Mouse (Mus musculus): ENCODE measurements around the gene Glb1l. TPM values are rescaled to one million over a fixed set of nuclear protein-coding genes. Genes with fewer than 3 reads are reported as not detected.

The Glb1l gene
- 13.0 and 17.6 TPM in 2 replicates for polyA plus RNA-seq (2014; fragmentation: Nextera tagmentation; extraction: Ambion mirVana)

DNA sequence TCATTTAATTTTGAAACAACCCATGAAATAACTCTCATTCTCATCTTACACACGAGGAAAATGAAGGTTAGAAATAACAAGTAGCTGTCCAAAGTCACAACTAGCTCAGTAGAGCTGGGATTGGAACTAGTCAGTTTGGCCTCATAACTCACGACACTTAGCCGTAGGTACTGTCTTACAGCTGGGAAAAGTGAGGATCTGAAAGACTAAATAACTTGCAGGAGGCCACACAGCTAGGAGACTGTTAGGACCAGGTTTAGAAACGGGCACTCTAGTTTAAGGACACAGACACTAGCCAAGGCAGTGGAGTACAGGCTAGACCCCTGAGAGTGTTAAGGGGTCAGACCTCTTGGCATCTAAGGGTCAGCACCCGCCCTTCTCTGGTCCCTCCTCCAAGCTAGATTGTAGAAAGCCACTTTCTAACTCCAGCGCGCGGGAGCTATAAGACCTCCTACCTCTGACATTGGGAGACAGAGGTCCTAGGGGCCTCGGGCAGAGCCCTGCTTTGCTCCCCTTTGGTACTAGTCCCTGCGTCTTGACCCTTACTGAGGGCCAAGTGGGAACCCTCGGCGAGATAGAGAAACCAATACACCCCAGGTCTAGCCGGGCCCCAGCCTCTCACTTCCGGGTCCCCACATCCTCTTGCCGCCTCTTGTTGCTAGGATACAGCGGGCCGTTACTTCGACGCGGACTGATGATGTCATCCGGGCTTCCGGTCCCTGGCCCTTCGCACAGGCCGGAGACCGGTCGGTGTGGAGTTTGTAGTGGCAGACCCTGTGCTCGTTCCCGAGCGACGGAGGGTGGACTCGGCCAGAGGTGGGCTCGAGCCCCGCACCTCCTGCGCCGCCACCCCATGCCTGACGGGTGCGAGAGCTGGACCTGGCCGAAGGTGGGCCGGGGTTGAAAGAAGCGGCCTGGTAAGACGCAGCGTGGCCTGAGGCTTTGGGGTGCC, at the start of gene Glb1l, which contains the start of gene Stk16:
Gene Glb1l, minus strand, starts transcription at position 678 of the 952 bp plus-strand sequence.
Gene Stk16, plus strand, starts transcription at position 703 of the 952 bp plus-strand sequence.
- WGBS, result 6% methylated on average over 40 of the region's 42 CpGs
- Histone ChIP-seq H3K27me3 (replicated peaks; ENCODE audit: control insufficient read depth, insufficient read depth, low read length) (no peaks in the 10 kb centered on the region), H3K4me1 (ENCODE audit: control insufficient read depth, insufficient read depth, low read length) (peaks cover 23% of the 10 kb centered on the region), H3K4me2 (ENCODE audit: low read depth, low read length) (peak within 1 kb of the TSS; percentile 82), H3K27ac (replicated peaks; ENCODE audit: low read depth, low read length) (no peak within 1 kb of the TSS), H3K9me3 (ENCODE audit: control insufficient read depth, low read length) (no peaks in the 10 kb centered on the region), H3K9ac (ENCODE audit: low read depth, low read length) (peak within 1 kb of the TSS; percentile 94), H3K4me3 (ENCODE audit: low read depth, low read length) (peak within 1 kb of the TSS; percentile 80), H3K36me3 (ENCODE audit: control insufficient read depth, insufficient read depth, low read length) (peaks cover 33% of the 10 kb centered on the region)
- ATAC-seq (ENCODE audit: low read depth) (peak; percentile 95), DNase-seq (ENCODE audit: low spot score) (peak; percentile 97)

DNA sequence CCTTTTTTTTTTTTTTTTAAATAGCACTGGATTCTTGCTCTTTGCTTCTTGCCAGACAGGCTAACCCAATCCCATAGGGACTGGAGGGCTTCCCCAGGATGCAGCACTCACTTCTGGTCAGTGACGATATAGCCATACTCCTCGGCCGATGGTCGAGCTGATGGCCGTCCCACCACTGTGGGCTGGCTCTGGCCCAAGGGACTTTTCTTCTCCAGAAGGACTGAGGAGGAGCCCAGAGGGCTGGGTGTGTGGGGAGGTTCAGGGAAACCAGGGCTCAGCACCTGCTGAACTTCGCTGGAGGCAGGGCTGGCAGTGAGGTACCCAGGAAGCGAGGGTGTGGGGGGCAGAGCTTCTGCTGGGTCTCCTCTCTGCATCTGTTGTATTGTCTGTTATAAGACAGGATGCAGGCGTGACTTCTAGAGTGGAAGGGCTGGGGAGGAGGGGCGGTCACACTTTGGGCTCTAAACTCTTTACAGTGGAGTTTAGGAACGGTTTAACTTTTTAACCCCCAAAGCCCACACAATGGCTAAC, 45.0 kb upstream of the Glb1l start:
- Histone ChIP-seq H3K27me3 (replicated peaks; ENCODE audit: control insufficient read depth, insufficient read depth, low read length) (no peaks in the 10 kb centered on the region), H3K4me1 (ENCODE audit: control insufficient read depth, insufficient read depth, low read length) (peaks cover 4% of the 10 kb centered on the region; the same call in 1 of the 2 replicates), H3K9ac (ENCODE audit: low read depth, low read length) (no peak overlapping the region), H3K4me2 (ENCODE audit: low read depth, low read length) (no peak overlapping the region), H3K4me3 (ENCODE audit: low read depth, low read length) (no peak overlapping the region), H3K27ac (replicated peaks; ENCODE audit: low read depth, low read length) (no peak overlapping the region), H3K9me3 (ENCODE audit: control insufficient read depth, low read length) (no peaks in the 10 kb centered on the region), H3K36me3 (ENCODE audit: control insufficient read depth, insufficient read depth, low read length) (no peaks in the 10 kb centered on the region)
- ATAC-seq (ENCODE audit: low read depth) (no peak), DNase-seq (ENCODE audit: low spot score) (no peak)
- 63% methylated on average over 10 of the region's 10 CpGs for WGBS

GRCm38 (mm10) chr1:75254625-75255013, 44.0 kb upstream of the Glb1l start:
- peaks cover 4% of the 10 kb centered on the region; the same call in 1 of the 2 replicates for H3K4me1 ChIP-seq (ENCODE audit: control insufficient read depth, insufficient read depth, low read length)
- DNase-seq (ENCODE audit: low spot score), result no peak
- H3K4me2 ChIP-seq (ENCODE audit: low read depth, low read length), result no peak overlapping the region
- no peaks in the 10 kb centered on the region for H3K9me3 ChIP-seq (ENCODE audit: control insufficient read depth, low read length)
- H3K27me3 ChIP-seq (replicated peaks; ENCODE audit: control insufficient read depth, insufficient read depth, low read length), result no peaks in the 10 kb centered on the region
- no peaks in the 10 kb centered on the region for H3K36me3 ChIP-seq (ENCODE audit: control insufficient read depth, insufficient read depth, low read length)
- ATAC-seq (ENCODE audit: low read depth), result no peak
- no peak overlapping the region for H3K9ac ChIP-seq (ENCODE audit: low read depth, low read length)
- no peak overlapping the region for H3K27ac ChIP-seq (replicated peaks; ENCODE audit: low read depth, low read length)
- 64% methylated on average over 8 of the region's 8 CpGs for WGBS
- H3K4me3 ChIP-seq (ENCODE audit: low read depth, low read length), result no peak overlapping the region

DNA sequence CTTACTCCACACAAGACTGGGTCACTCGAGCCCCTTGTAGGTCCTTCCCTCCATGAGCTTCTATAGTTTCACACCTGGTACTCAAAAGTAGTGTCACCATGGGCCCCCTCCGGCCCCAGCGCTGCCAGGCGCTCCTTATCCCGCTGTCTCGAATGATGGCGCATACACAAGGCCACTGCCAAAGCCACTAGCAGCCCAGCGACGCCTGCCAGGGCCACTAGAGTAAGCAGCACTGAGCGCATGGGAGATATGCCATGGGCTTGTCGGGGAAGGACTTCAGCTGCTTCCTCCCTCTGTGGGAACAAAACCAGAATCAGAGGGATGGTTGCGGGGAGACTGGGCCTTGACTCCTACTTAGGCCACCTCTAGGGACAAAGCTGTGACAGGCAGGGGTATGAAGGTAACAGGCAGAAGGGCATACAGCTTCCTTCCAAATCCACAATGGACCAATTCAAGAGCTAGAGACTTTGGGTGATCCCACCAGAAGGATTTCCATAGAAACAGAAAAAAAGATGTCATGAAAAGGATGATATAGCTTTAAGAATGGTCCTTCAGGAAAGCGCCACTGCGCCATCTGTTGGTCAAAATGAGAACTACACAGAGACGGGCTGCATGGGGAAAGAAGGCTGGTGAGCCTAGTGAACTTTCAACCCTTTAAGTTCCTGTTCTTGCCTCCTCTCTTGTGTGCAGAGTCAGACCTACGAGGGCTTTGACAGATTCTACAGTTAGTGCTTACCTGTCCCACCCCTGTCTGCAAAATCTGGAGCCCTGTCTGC, 43.4 kb upstream of the Glb1l start:
- H3K4me1 ChIP-seq (ENCODE audit: control insufficient read depth, insufficient read depth, low read length), result peaks cover 4% of the 10 kb centered on the region; the same call in 1 of the 2 replicates
- no peak for ATAC-seq (ENCODE audit: low read depth)
- H3K27ac ChIP-seq (replicated peaks; ENCODE audit: low read depth, low read length), result no peak overlapping the region
- no peaks in the 10 kb centered on the region for H3K36me3 ChIP-seq (ENCODE audit: control insufficient read depth, insufficient read depth, low read length)
- H3K9me3 ChIP-seq (ENCODE audit: control insufficient read depth, low read length), result no peaks in the 10 kb centered on the region
- WGBS, result 64% methylated on average over 16 of the region's 16 CpGs
- H3K27me3 ChIP-seq (replicated peaks; ENCODE audit: control insufficient read depth, insufficient read depth, low read length), result no peaks in the 10 kb centered on the region
- H3K9ac ChIP-seq (ENCODE audit: low read depth, low read length), result no peak overlapping the region
- no peak overlapping the region for H3K4me2 ChIP-seq (ENCODE audit: low read depth, low read length)
- DNase-seq (ENCODE audit: low spot score), result peak; percentile 27
- no peak overlapping the region for H3K4me3 ChIP-seq (ENCODE audit: low read depth, low read length)

GRCm38 (mm10) chr1:75253029-75253428, 42.4 kb upstream of the Glb1l start:
- ATAC-seq (ENCODE audit: low read depth) (no peak), DNase-seq (ENCODE audit: low spot score) (no peak)
- H3K4me2 ChIP-seq (ENCODE audit: low read depth, low read length), result no peak overlapping the region
- no peak overlapping the region for H3K9ac ChIP-seq (ENCODE audit: low read depth, low read length)
- peaks cover 4% of the 10 kb centered on the region; the same call in 1 of the 2 replicates for H3K4me1 ChIP-seq (ENCODE audit: control insufficient read depth, insufficient read depth, low read length)
- H3K9me3 ChIP-seq (ENCODE audit: control insufficient read depth, low read length), result no peaks in the 10 kb centered on the region
- no peak overlapping the region for H3K27ac ChIP-seq (replicated peaks; ENCODE audit: low read depth, low read length)
- no peaks in the 10 kb centered on the region for H3K27me3 ChIP-seq (replicated peaks; ENCODE audit: control insufficient read depth, insufficient read depth, low read length)
- H3K4me3 ChIP-seq (ENCODE audit: low read depth, low read length), result no peak overlapping the region
- WGBS, result 74% methylated on average over 13 of the region's 16 CpGs
- H3K36me3 ChIP-seq (ENCODE audit: control insufficient read depth, insufficient read depth, low read length), result no peaks in the 10 kb centered on the region

DNA sequence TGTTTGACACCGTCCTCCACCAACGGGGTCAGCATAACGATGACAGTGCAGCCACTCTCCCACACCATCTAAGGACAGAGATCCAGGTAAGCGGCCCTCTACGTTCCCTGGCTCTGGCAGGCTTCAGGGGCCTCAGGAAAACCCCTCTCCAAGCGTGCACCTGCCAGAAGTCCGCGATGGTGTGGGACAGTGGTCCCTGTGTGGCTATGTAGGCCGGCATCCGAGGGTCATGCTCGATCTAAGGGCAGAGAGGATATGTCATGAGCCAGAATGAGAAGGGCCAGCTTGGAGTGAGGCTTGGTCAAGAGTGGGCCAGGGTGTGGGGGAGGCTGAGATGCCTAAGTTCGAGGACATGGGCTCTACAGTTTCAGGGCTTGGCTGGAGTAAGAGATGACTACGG, 41.7 kb upstream of the Glb1l start:
- Histone ChIP-seq H3K27me3 (replicated peaks; ENCODE audit: control insufficient read depth, insufficient read depth, low read length) (no peaks in the 10 kb centered on the region), H3K36me3 (ENCODE audit: control insufficient read depth, insufficient read depth, low read length) (no peaks in the 10 kb centered on the region), H3K4me3 (ENCODE audit: low read depth, low read length) (no peak overlapping the region), H3K4me2 (ENCODE audit: low read depth, low read length) (no peak overlapping the region), H3K27ac (replicated peaks; ENCODE audit: low read depth, low read length) (no peak overlapping the region), H3K9ac (ENCODE audit: low read depth, low read length) (no peak overlapping the region), H3K4me1 (ENCODE audit: control insufficient read depth, insufficient read depth, low read length) (peaks cover 4% of the 10 kb centered on the region; the same call in 1 of the 2 replicates), H3K9me3 (ENCODE audit: control insufficient read depth, low read length) (no peaks in the 10 kb centered on the region)
- ATAC-seq (ENCODE audit: low read depth), result no peak
- WGBS, result 71% methylated on average over 13 of the region's 13 CpGs
- no peak for DNase-seq (ENCODE audit: low spot score)

DNA sequence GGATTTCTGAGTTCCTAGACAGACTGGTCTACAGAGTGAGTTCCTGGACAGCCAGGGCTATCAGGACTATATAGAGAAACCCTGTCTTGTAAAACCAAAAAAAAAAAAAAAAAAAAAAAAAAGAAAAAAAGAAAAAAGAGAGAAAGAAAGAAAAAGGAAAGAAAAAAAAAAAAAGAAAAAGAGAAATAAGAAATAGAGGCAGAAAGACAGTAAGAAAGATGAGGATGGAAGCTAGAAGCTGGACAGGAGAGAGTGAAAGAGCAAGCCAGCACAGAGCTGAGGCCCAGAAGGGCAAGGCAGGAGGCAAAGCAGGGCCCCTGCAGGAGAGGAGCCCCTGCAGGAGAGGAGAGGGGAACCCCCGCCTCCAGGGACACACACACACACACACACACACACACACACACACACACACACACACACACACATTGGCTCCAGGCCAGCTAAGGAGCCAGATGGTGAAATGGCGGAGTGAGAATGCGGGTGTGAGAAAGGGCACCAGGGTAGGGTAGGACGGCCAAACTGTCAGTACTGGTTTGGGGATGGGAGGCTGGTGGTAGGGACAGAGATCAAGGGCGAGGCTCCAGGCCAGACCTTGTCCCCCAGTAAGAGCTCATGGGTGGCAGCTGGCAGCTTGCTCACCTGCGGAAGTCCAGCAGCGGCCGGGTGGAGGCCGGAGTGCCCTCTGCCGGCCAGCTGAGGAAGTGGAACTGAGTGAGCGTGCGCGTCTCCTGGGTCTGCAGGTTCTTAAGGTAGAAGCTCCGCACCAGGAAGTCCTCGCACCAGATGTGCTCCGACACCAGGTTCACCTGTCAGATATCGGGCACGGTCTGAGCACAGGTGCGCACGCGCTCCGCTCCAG, 40.7 kb upstream of the Glb1l start:
- H3K4me1 ChIP-seq (ENCODE audit: control insufficient read depth, insufficient read depth, low read length), result peaks cover 4% of the 10 kb centered on the region; the same call in 1 of the 2 replicates
- 4% methylated on average over 19 of the region's 22 CpGs for WGBS
- peak overlapping the region; percentile 53 for H3K4me2 ChIP-seq (ENCODE audit: low read depth, low read length)
- H3K27me3 ChIP-seq (replicated peaks; ENCODE audit: control insufficient read depth, insufficient read depth, low read length), result no peaks in the 10 kb centered on the region
- H3K9me3 ChIP-seq (ENCODE audit: control insufficient read depth, low read length), result no peaks in the 10 kb centered on the region
- H3K9ac ChIP-seq (ENCODE audit: low read depth, low read length), result no peak overlapping the region
- no peaks in the 10 kb centered on the region for H3K36me3 ChIP-seq (ENCODE audit: control insufficient read depth, insufficient read depth, low read length)
- H3K4me3 ChIP-seq (ENCODE audit: low read depth, low read length), result peak overlapping the region; percentile 24
- ATAC-seq (ENCODE audit: low read depth) (peak; percentile 37), DNase-seq (ENCODE audit: low spot score) (peak; percentile 67)
- H3K27ac ChIP-seq (replicated peaks; ENCODE audit: low read depth, low read length), result no peak overlapping the region
